Mouse (Mus musculus) limb, embryonic 11.5 days (tissue): ENCODE data around the gene Rbfox2. TPM values are rescaled to one million over a fixed set of nuclear protein-coding genes. Genes with fewer than 3 reads are reported as not detected.
"Not testable (repeated sequence)": the region's sequence is repeated elsewhere in the genome, so short reads cannot be mapped to it uniquely, and the experiment has no call there.

Experiments used
- ATAC-seq: fragments of 200-750 bp; cut with Nextera tagmentation; 2 replicates; pipeline ENCODE4 v1.8.0; 2017; ENCODE audit warnings: low read depth; ENCODE audit not compliant: insufficient number of reproducible peaks, low FRiP score, low TSS enrichment
- DNase-seq: peaks from one replicate; pipeline ENCODE4 v3.0.0-alpha.2; 2015; ENCODE audit warnings: low spot score
- H3K27ac ChIP-seq: fragments of 300-500 bp; sonication (generic); replicated peaks from 2 replicates; pipeline ENCODE4 v1.5.1; 2014; ENCODE audit warnings: low read depth, mild to moderate bottlenecking, low read length
- H3K27me3 ChIP-seq: fragments of 300-500 bp; sonication (generic); 2 replicates; pipeline ENCODE4 v1.6.1; 2014; ENCODE audit warnings: mild to moderate bottlenecking, low read length, mixed read lengths; ENCODE audit not compliant: control insufficient read depth, insufficient read depth
- H3K36me3 ChIP-seq: fragments of 300-500 bp; sonication (generic); 2 replicates; pipeline ENCODE4 v1.6.1; 2014; ENCODE audit warnings: mild to moderate bottlenecking, low read length, moderate library complexity, mixed read lengths; ENCODE audit not compliant: control insufficient read depth, insufficient read depth
- H3K4me1 ChIP-seq: fragments of 300-500 bp; sonication (generic); 2 replicates; pipeline ENCODE4 v1.6.1; 2014; ENCODE audit warnings: low read length, mixed read lengths; ENCODE audit not compliant: control insufficient read depth, insufficient read depth
- H3K4me2 ChIP-seq: fragments of 300-500 bp; sonication (generic); 2 replicates; pipeline ENCODE4 v1.6.1; 2014; ENCODE audit warnings: low read depth, mild to moderate bottlenecking, moderate library complexity; ENCODE audit not compliant: severe bottlenecking
- H3K4me3 ChIP-seq: fragments of 300-500 bp; sonication (generic); 2 replicates; pipeline ENCODE4 v1.5.1; 2014; ENCODE audit warnings: low read depth, low read length
- H3K9ac ChIP-seq: fragments of 300-500 bp; sonication (generic); 2 replicates; pipeline ENCODE4 v1.6.1; 2014; ENCODE audit warnings: mild to moderate bottlenecking, low read length
- H3K9me3 ChIP-seq: fragments of 300-500 bp; sonication (generic); 2 replicates; pipeline ENCODE4 v1.6.1; 2016; ENCODE audit warnings: low read length; ENCODE audit not compliant: control insufficient read depth
- WGBS: fragments of 180-500 bp; shearing (Covaris S2); extraction: QIAGEN DNeasy Blood & Tissue Kit; methylation state at CpG from one replicate; pipeline ENCODE4 v1.1.7; 2014; 5-methylcytosine and 5-hydroxymethylcytosine counted together
- polyA plus RNA-seq: library from polyadenylated mRNA; unstranded; fragments of >200 nt; fragmentation: Nextera tagmentation; extraction: Ambion mirVana; gene quantifications from 2 replicates; pipeline ENCODE4 v1.2.1, GENCODE M21; 2014

Gene Rbfox2
- polyA plus RNA-seq, 1 experiment from 2014 or later, result 71.5 TPM

GRCm38 (mm10) chr15:77059416-77059815 lies 247.4 kb downstream of the Rbfox2 start:
- 86% methylated on average over 4 of the region's 4 CpGs for WGBS
- H3K36me3 ChIP-seq, DNase-seq, H3K9ac ChIP-seq, H3K4me2 ChIP-seq, ATAC-seq, H3K4me1 ChIP-seq, H3K9me3 ChIP-seq, H3K27me3 ChIP-seq, H3K4me3 ChIP-seq, H3K27ac ChIP-seq: not testable (repeated sequence)

DNA sequence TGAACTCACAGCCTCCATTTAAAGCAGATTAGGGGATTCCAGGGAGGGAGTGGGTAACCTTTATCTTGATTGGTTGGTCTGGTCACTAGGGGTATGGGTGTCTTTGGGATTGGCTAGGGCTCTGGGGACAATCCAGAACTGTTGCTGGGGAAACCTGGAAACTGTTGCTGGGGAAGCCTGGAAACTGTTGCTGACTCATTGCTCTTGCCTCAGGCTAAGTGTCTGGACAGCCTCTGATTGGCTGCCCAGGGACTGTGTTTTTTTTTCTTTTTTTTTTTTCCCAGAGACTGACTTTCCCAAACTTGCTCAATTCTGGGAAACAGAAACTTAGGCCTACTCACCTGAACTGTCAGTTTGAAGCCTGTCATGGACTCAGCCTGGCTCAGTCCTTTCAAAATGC lies 248.2 kb downstream of the Rbfox2 start:
- Histone ChIP-seq H3K4me2 (no peak overlapping the region), H3K4me1 (peaks cover 5% of the 10 kb centered on the region; the same call in 1 of the 2 replicates), H3K27ac (no peak overlapping the region), H3K27me3 (no peaks in the 10 kb centered on the region), H3K9ac (no peak overlapping the region), H3K4me3 (no peak overlapping the region), H3K36me3 (no peaks in the 10 kb centered on the region), H3K9me3 (no peaks in the 10 kb centered on the region; the same call in 1 of the 2 replicates)
- ATAC-seq (no peak), DNase-seq (no peak)

DNA sequence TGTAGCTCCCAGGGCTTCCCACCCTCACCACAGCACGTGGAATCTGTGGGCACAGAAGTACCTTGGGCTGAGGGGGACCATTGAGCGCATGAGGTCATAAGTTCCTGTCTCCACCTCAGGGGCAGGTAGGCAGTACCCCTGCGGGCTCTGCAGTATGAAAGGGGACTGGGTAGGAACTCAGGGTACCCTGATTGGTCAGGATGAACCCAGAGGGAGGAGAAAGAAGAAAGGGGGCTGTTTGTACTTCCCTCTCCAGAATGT lies 250.1 kb downstream of the Rbfox2 start:
- Histone ChIP-seq H3K27me3 (no peaks in the 10 kb centered on the region), H3K27ac (no peak overlapping the region), H3K36me3 (no peaks in the 10 kb centered on the region), H3K9ac (no peak overlapping the region), H3K4me1 (peaks cover 5% of the 10 kb centered on the region; the same call in 1 of the 2 replicates), H3K4me2 (no peak overlapping the region), H3K9me3 (no peaks in the 10 kb centered on the region; the same call in 1 of the 2 replicates), H3K4me3 (no peak overlapping the region)
- WGBS, result 49% methylated on average over 3 of the region's 3 CpGs
- DNase-seq (no peak), ATAC-seq (no peak)

- no peaks in the 10 kb centered on the region for H3K36me3 ChIP-seq
These were observed 250.6 kb downstream of the Rbfox2 start for GRCm38 (mm10) chr15:77056001-77056790.

DNA sequence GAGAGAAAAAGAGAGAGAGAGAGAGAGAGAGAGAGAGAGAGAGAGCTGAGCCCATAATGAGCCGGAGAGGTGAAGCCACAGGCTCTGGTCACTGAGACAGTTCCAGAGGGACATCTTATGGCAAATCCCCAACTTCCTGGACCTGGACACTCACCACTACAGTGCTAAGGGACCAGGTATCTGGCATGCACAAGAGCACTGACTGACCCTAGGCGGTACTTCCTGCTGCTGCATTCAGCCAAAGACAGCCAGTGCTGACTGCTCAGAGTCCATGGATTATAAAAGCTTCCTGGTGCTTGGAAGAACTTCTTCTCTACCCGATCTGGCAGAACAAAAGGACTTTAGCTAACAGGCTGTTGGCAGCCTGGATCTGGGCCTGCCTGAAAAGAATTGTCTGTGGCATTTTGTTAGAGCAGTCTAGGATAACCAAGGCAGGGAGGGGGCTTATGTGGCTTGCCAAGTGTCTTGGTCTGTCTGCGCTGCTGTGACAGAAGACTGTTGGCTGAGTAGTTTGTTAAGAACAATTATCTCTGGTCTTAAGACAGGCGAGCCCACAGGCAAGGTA lies 252.1 kb downstream of the Rbfox2 start:
- DNase-seq (no peak), ATAC-seq (no peak)
- Histone ChIP-seq H3K4me3 (no peak overlapping the region), H3K9ac (no peak overlapping the region), H3K27me3 (no peaks in the 10 kb centered on the region), H3K9me3 (no peaks in the 10 kb centered on the region; the same call in 1 of the 2 replicates), H3K4me2 (no peak overlapping the region), H3K4me1 (peaks cover 5% of the 10 kb centered on the region; the same call in 1 of the 2 replicates), H3K27ac (no peak overlapping the region), H3K36me3 (no peaks in the 10 kb centered on the region)
- 70% methylated on average over 5 of the region's 5 CpGs for WGBS

More at GRCm38 (mm10) chr15:77056001-77056790, 250.6 kb downstream of the Rbfox2 start:
- ATAC-seq (no peak), DNase-seq (peak; percentile 45)
- H3K4me2 ChIP-seq, result no peak overlapping the region
- no peak overlapping the region for H3K27ac ChIP-seq
- H3K9me3 ChIP-seq, result no peaks in the 10 kb centered on the region; the same call in 1 of the 2 replicates
- peaks cover 5% of the 10 kb centered on the region; the same call in 1 of the 2 replicates for H3K4me1 ChIP-seq
- 45% methylated on average over 6 of the region's 6 CpGs for WGBS
- H3K27me3 ChIP-seq, result no peaks in the 10 kb centered on the region
- no peak overlapping the region for H3K9ac ChIP-seq
- no peak overlapping the region for H3K4me3 ChIP-seq

DNA sequence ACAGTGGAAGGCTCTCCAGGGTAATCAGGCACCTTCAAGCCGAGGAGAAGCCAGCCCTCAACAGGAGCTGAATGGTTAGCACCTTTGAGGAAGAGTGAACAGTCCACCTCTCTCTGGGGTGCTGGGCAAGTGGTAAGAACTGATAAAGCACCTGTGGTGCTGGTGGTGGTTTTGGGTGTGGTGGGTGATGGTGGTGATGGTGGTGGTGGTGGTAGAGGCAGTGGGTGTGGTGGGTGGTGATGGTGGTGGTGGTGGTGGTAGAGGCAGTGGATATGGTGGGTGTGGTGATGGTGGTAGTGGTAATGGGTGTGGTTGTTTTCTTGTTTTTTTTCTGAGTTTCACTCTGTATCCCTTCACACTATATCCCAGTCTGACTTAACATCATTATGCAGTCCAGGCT lies 253.8 kb downstream of the Rbfox2 start:
- no peak overlapping the region for H3K4me3 ChIP-seq
- H3K9ac ChIP-seq, result no peak overlapping the region
- H3K4me1 ChIP-seq, result peaks cover 5% of the 10 kb centered on the region; the same call in 1 of the 2 replicates
- H3K27ac ChIP-seq, result no peak overlapping the region
- no peaks in the 10 kb centered on the region for H3K27me3 ChIP-seq
- 81% methylated on average over 1 of the region's 1 CpGs for WGBS
- no peak overlapping the region for H3K4me2 ChIP-seq
- no peak for DNase-seq
- no peaks in the 10 kb centered on the region for H3K9me3 ChIP-seq
- H3K36me3 ChIP-seq, result no peaks in the 10 kb centered on the region
- ATAC-seq, result no peak

DNA sequence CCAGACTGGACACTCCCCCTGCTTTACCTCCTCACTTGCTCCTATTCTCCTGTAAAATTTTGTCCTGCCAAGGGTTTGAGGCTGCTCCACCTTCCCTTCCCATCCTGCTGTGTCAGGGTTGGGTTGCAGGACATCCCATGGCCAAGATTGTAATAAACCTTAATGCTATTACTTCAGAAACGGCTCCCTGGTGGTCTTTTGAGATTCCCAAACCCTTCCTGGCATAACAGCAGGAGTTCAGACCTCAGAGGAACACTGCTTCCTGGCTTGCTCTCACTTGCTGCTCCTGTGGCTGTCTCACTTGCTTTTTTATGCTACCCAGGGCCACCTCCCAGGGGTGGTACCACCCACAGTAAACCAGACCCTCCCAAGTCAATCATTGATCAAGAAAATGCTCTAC lies 254.6 kb downstream of the Rbfox2 start:
- H3K4me3 ChIP-seq, result no peak overlapping the region
- WGBS, result 40% methylated on average over 1 of the region's 1 CpGs
- H3K9me3 ChIP-seq, result no peaks in the 10 kb centered on the region
- no peak for DNase-seq
- no peaks in the 10 kb centered on the region for H3K27me3 ChIP-seq
- peaks cover 5% of the 10 kb centered on the region; the same call in 1 of the 2 replicates for H3K4me1 ChIP-seq
- no peak overlapping the region for H3K27ac ChIP-seq
- ATAC-seq, result no peak
- no peak overlapping the region for H3K9ac ChIP-seq
- no peak overlapping the region for H3K4me2 ChIP-seq
- H3K36me3 ChIP-seq, result no peaks in the 10 kb centered on the region

- H3K36me3 ChIP-seq, result no peaks in the 10 kb centered on the region
- no peaks in the 10 kb centered on the region for H3K27me3 ChIP-seq
- H3K9ac ChIP-seq, result no peak within 1 kb of the TSS
- H3K27ac ChIP-seq, result no peak within 1 kb of the TSS
- no peaks in the 10 kb centered on the region for H3K9me3 ChIP-seq
- 93% methylated on average over 10 of the region's 10 CpGs for WGBS
- DNase-seq, result no peak
- H3K4me2 ChIP-seq, result no peak within 1 kb of the TSS
- H3K4me1 ChIP-seq, result no peaks in the 10 kb centered on the region; the same call in 1 of the 2 replicates
- no peak within 1 kb of the TSS for H3K4me3 ChIP-seq
- no peak for ATAC-seq
These were observed 256.2 kb downstream of the Rbfox2 start, which contains the start of gene Mb for GRCm38 (mm10) chr15:77050570-77050969. Gene Mb, minus strand, starts transcription at chr15:77050670.
